Mouse (Mus musculus): ENCODE data around the gene Fam110c.

GRCm38 (mm10) chr12:31101821-31102220 is 28.2 kb downstream of the Fam110c start:
- TF ChIP-seq GATA1 (IDR thresholded peaks at IDR 0.05; ENCODE audit: borderline replicate concordance, low read length) (no peak), FLI1 (IDR thresholded peaks at IDR 0.05; ENCODE audit: low read length) (no peak)
